Mouse (Mus musculus) liver, adult 2 months (tissue): ENCODE results near the gene Ap2s1.
"Not testable (repeated sequence)": the region's sequence is repeated elsewhere in the genome, so short reads cannot be mapped to it uniquely, and the experiment has no call there.

Experiments used
- CTCF ChIP-seq: fragments of 200-500 bp; IDR thresholded peaks from 2 replicates; pipeline ENCODE4 v1.5.1; 2011; ENCODE audit warnings: low read depth, low read length, control low read depth
- POLR2A ChIP-seq: fragments of 200-500 bp; IDR thresholded peaks from 2 replicates; pipeline ENCODE4 v1.6.1; 2011; ENCODE audit warnings: low read length, control low read depth; ENCODE audit not compliant: insufficient read depth; ENCODE audit errors: extremely low read depth

GRCm38 (mm10) chr7:16716456-16717152 is 21.6 kb upstream of the Ap2s1 start:
- not testable (repeated sequence) for TF ChIP-seq CTCF, POLR2A
